ENCODE assay signal across 23 mouse cellular contexts in the genomic region with DNA sequence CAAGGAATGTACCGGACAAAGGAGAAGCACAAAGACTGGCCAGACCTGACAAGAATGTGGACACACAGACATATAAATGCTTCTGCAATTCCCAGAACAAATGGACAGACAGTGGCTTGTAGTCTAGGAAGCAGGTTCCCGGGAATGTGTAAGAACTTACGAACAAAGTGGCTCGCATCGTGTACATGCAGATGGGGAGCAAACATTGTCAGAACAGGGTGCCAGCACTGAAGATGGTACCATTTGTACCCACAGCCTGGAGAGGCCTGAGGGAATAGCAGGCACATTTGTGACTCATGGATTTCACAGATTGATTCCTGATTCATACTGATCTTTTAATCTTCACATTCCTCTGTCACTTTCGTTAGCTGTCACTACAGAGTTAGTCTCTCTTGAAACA.
DNase-seq lines count a peak whose midpoint lies in the region; ATAC-seq and TF ChIP-seq lines count a peak whose summit lies in the region.
"Had no signal": no experiment of that assay in that cellular context is flagged by ENCODE, and none has a peak within 500 bp of the region (broad histone marks: within the 10 kb centered on the region; RNA-seq: fewer than 3 reads in every experiment).

No protein-coding gene starts in this region.

- no peak for TF ChIP-seq CTCF in layer of hippocampus, adult 2 months (conservative IDR thresholded peaks at IDR 0.05)
- no peak for TF ChIP-seq CTCF in stomach, postnatal 0 days (IDR thresholded peaks at IDR 0.05; ENCODE audit: low read depth)

- H3K4me2 ChIP-seq in stomach, postnatal 0 days (replicated peaks; ENCODE audit: low read depth): no peak overlapping the region
- H3K4me2 ChIP-seq: forebrain, embryonic 15.5 days; heart, embryonic 11.5 days; heart, embryonic 15.5 days; hindbrain, embryonic 13.5 days had no signal

- no peak overlapping the region for H3K4me3 ChIP-seq in layer of hippocampus, adult 2 months
- no peak overlapping the region for H3K4me3 ChIP-seq in stomach, postnatal 0 days (ENCODE audit: low read depth, low read length)
- H3K4me3 ChIP-seq: embryonic facial prominence, embryonic 10.5 days; erythroblast, embryonic 14.5 days; forebrain, embryonic 10.5 days; forebrain, embryonic 15.5 days; heart, adult 2 months; heart, embryonic 15.5 days; hindbrain, embryonic 13.5 days had no signal

- 91% methylated on average over 6 of the region's 6 CpGs for WGBS in stomach, postnatal 0 days

- H3K27me3 ChIP-seq in stomach, postnatal 0 days (ENCODE audit: control insufficient read depth, insufficient read depth, low read length): no peaks in the 10 kb centered on the region
- H3K27me3 ChIP-seq: CH12.LX; forebrain, embryonic 15.5 days; heart, embryonic 15.5 days; hindbrain, embryonic 13.5 days had no signal

- H3K9me3 ChIP-seq in stomach, postnatal 0 days (ENCODE audit: control insufficient read depth, low read length): no peaks in the 10 kb centered on the region
- H3K9me3 ChIP-seq: embryonic facial prominence, embryonic 10.5 days; forebrain, embryonic 10.5 days; forebrain, embryonic 15.5 days; heart, embryonic 15.5 days; hindbrain, embryonic 13.5 days had no signal

- H3K9ac ChIP-seq in stomach, postnatal 0 days (ENCODE audit: low read length): no peak overlapping the region
- H3K9ac ChIP-seq: forebrain, embryonic 15.5 days; heart, embryonic 15.5 days; hindbrain, embryonic 13.5 days had no signal

- ATAC-seq in stomach, postnatal 0 days (ENCODE audit: low FRiP score, low TSS enrichment): no peak
- ATAC-seq: forebrain, embryonic 15.5 days; hindbrain, postnatal 0 days had no signal

- peak; percentile 28 for DNase-seq in right cerebral cortex, adult 18-20 months
- no peak for DNase-seq in right cerebral cortex, postnatal 25 days
- DNase-seq in layer of hippocampus, adult 2 months (ENCODE audit: low spot score in 2 of 2): peak; percentile 72 to 81
- DNase-seq in layer of hippocampus, postnatal 10 days (ENCODE audit: low spot score in 2 of 2): peak; percentile 28 to 31
- no peak for DNase-seq in stomach, postnatal 0 days (ENCODE audit: low spot score)
- no peak for DNase-seq in cerebellum, adult 11-12 months
- no peak for DNase-seq in kidney, postnatal 25 days
- DNase-seq: adrenal gland, adult 2 months; adrenal gland, postnatal 36 days; cerebellum, adult 18-20 months; cerebellum, postnatal 10 days; gastrocnemius, postnatal 14 days; heart, adult 2 months; heart, postnatal 14 days had no signal

- H3K4me1 ChIP-seq in stomach, postnatal 0 days (replicated peaks; ENCODE audit: control insufficient read depth, insufficient read depth): no peaks in the 10 kb centered on the region
- H3K4me1 ChIP-seq: embryonic facial prominence, embryonic 10.5 days; forebrain, embryonic 10.5 days; forebrain, embryonic 15.5 days; heart, embryonic 15.5 days; hindbrain, embryonic 13.5 days had no signal

- no peaks in the 10 kb centered on the region for H3K36me3 ChIP-seq in stomach, postnatal 0 days (ENCODE audit: control insufficient read depth, insufficient read depth, low read length)
- H3K36me3 ChIP-seq: embryonic facial prominence, embryonic 10.5 days; forebrain, embryonic 10.5 days; forebrain, embryonic 15.5 days; heart, embryonic 15.5 days; hindbrain, embryonic 13.5 days had no signal

- no peak for TF ChIP-seq EP300 in stomach, postnatal 0 days (optimal IDR thresholded peaks at IDR 0.05)

- peak overlapping the region; percentile 83 for H3K27ac ChIP-seq in layer of hippocampus, adult 2 months
- H3K27ac ChIP-seq in stomach, postnatal 0 days (replicated peaks): no peak overlapping the region
- H3K27ac ChIP-seq: embryonic facial prominence, embryonic 10.5 days; forebrain, embryonic 10.5 days; forebrain, embryonic 15.5 days; heart, adult 2 months; heart, embryonic 15.5 days; hindbrain, embryonic 13.5 days; hindbrain, postnatal 0 days had no signal

Comparison
In these comparisons a context has a peak if more than half of its experiments do, and no peak if none do; other contexts are left out.
1. DNase-seq: peak in right cerebral cortex, adult 18-20 months (single experiment), layer of hippocampus, adult 2 months (2 of 2) and layer of hippocampus, postnatal 10 days (2 of 2); none in right cerebral cortex, postnatal 25 days (single experiment), stomach, postnatal 0 days (single experiment), cerebellum, adult 11-12 months (single experiment) and kidney, postnatal 25 days (0 of 2).